Mouse (Mus musculus) G1E (cell line): ENCODE measurements around the gene Fam53a. TPM values are rescaled to one million over a fixed set of nuclear protein-coding genes. Genes with fewer than 3 reads are reported as not detected.

ENCODE experiments used
- ATAC-seq: 2 replicates; pipeline ENCODE4 v1.8.0; 2016; ENCODE audit warnings: mild to moderate bottlenecking; ENCODE audit not compliant: insufficient number of reproducible peaks, poor library complexity, low FRiP score, severe bottlenecking; ENCODE audit errors: extremely low read depth
- DNase-seq: peaks from one replicate; pipeline ENCODE4 v3.0.0; 2012; ENCODE audit warnings: low spot score
- H3K27me3 ChIP-seq: 2 replicates; pipeline ENCODE4 v1.6.1; 2012; ENCODE audit warnings: mild to moderate bottlenecking, low read length, inconsistent platforms; ENCODE audit not compliant: insufficient read depth
- H3K36me3 ChIP-seq: replicated peaks from 2 replicates; pipeline ENCODE3; 2012; ENCODE audit warnings: mild to moderate bottlenecking, inconsistent platforms
- H3K4me1 ChIP-seq: 2 replicates; pipeline ENCODE4 v1.6.1; 2012; ENCODE audit warnings: low read depth, low read length, inconsistent platforms, mixed read lengths; ENCODE audit not compliant: insufficient read depth
- H3K4me3 ChIP-seq: 2 replicates; pipeline ENCODE4 v1.5.1; 2012; ENCODE audit warnings: low read depth, mild to moderate bottlenecking, inconsistent platforms, low read length, moderate library complexity, mixed read lengths
- H3K9me3 ChIP-seq: replicated peaks from 2 replicates; pipeline ENCODE4 v1.6.1; 2012; ENCODE audit warnings: inconsistent platforms
- CTCF ChIP-seq: IDR thresholded peaks from 2 replicates; pipeline ENCODE4 v1.5.1; 2012; ENCODE audit warnings: low read depth, low read length, inconsistent platforms, mixed read lengths
- GATA1 ChIP-seq: IDR thresholded peaks from 2 replicates; pipeline ENCODE4 v1.6.1; 2012; ENCODE audit warnings: borderline replicate concordance, low read length, inconsistent platforms, mixed read lengths
- GATA2 ChIP-seq: IDR thresholded peaks from 2 replicates; pipeline ENCODE4 v1.6.1; 2012; ENCODE audit warnings: low read depth, low read length, inconsistent platforms, borderline replicate concordance
- POLR2AphosphoS5 ChIP-seq: IDR thresholded peaks from 2 replicates; pipeline ENCODE4 v1.6.1; 2012; ENCODE audit warnings: low read depth, low read length, inconsistent platforms; ENCODE audit not compliant: insufficient replicate concordance
- TAL1 ChIP-seq: conservative IDR thresholded peaks from 2 replicates; pipeline ENCODE4 v1.6.1; 2012; ENCODE audit warnings: low read depth, low read length, inconsistent platforms, mixed read lengths
- polyA plus RNA-seq: library from polyadenylated mRNA; stranded (reverse); fragments of >175 nt; gene quantifications from 2 replicates; pipeline ENCODE4 v1.2.3, GENCODE M21; 2012
- total RNA-seq, 2 experiments: library from RNA; stranded (forward) in 1 of 2; stranded (reverse) in 1 of 2; fragments of 200-1000 nt in 1 of 2; fragments of >200 nt in 1 of 2; fragmentation: Nextera tagmentation in 1 of 2; gene quantifications; 2 replicates each; pipeline ENCODE4 v1.2.3; 2014 to 2017

Fam53a gene
- total and polyA plus RNA-seq, 3 experiments: 25.4 to 84.5 (median 30.4) TPM

GRCm38 (mm10) chr5:33565886-33566285, 63.5 kb downstream of the Fam53a start:
- TF ChIP-seq GATA2 (no peak), POLR2AphosphoS5 (no peak), GATA1 (no peak), CTCF (no peak), TAL1 (no peak)
- Histone ChIP-seq H3K27me3 (peaks cover 32% of the 10 kb centered on the region; the same call in 1 of the 2 replicates), H3K4me3 (no peak overlapping the region), H3K4me1 (no peaks in the 10 kb centered on the region), H3K36me3 (no peaks in the 10 kb centered on the region), H3K9me3 (no peaks in the 10 kb centered on the region)
- no peak for DNase-seq
- no peak for ATAC-seq

- Histone ChIP-seq H3K9me3 (no peaks in the 10 kb centered on the region), H3K4me3 (no peak overlapping the region), H3K4me1 (no peaks in the 10 kb centered on the region), H3K27me3 (peaks cover 19% of the 10 kb centered on the region), H3K36me3 (no peaks in the 10 kb centered on the region)
- no peak for TF ChIP-seq GATA2
- no peak for TF ChIP-seq GATA1
- TF ChIP-seq CTCF: no peak
- TF ChIP-seq TAL1: no peak
- no peak for TF ChIP-seq POLR2AphosphoS5
- DNase-seq (no peak), ATAC-seq (no peak)
Measured at GRCm38 (mm10) chr5:33556277-33556995, 73.0 kb downstream of the Fam53a start.

Other genes with a start within 250 kb of the Fam53a start
- gene Nkx1-1, start 195.7 kb downstream of the Fam53a start, total RNA-seq (2014; fragmentation: Nextera tagmentation): not detected in 2 replicates
- gene Nkx1-1, start 195.7 kb downstream of the Fam53a start, total RNA-seq (2017): 0.11 TPM in 1 of 2 replicates, not detected in the other
- gene Nkx1-1, start 195.7 kb downstream of the Fam53a start, polyA plus RNA-seq: not detected in 2 replicates
- gene Gm9903, start 290 bp upstream of the Fam53a start, total RNA-seq (2014; fragmentation: Nextera tagmentation): 2.8 and 2.9 TPM in 2 replicates
- 0.66 and 0.70 TPM in 2 replicates for gene Gm9903, start 290 bp upstream of the Fam53a start, total RNA-seq (2017)
- gene Gm9903, start 290 bp upstream of the Fam53a start, polyA plus RNA-seq: 0.06 TPM in 1 of 2 replicates, not detected in the other
- gene Slbp, start 22.9 kb upstream of the Fam53a start, total RNA-seq (2014; fragmentation: Nextera tagmentation): 168 and 174 TPM in 2 replicates
- gene Slbp, start 22.9 kb upstream of the Fam53a start, total RNA-seq (2017): 373 and 386 TPM in 2 replicates
- gene Slbp, start 22.9 kb upstream of the Fam53a start, polyA plus RNA-seq: 174 and 196 TPM in 2 replicates
- gene Tacc3, start 28.5 kb upstream of the Fam53a start, total RNA-seq (2014; fragmentation: Nextera tagmentation): 112 and 119 TPM in 2 replicates
- 150 and 155 TPM in 2 replicates for gene Tacc3, start 28.5 kb upstream of the Fam53a start, total RNA-seq (2017)
- gene Tacc3, start 28.5 kb upstream of the Fam53a start, polyA plus RNA-seq: 81.8 and 94.2 TPM in 2 replicates
- 20.7 and 22.3 TPM in 2 replicates for gene Tmem129, start 28.8 kb upstream of the Fam53a start, total RNA-seq (2014; fragmentation: Nextera tagmentation)
- 29.2 and 30.0 TPM in 2 replicates for gene Tmem129, start 28.8 kb upstream of the Fam53a start, total RNA-seq (2017)
- 12.9 and 13.7 TPM in 2 replicates for gene Tmem129, start 28.8 kb upstream of the Fam53a start, polyA plus RNA-seq
- gene Fgfr3, start 92.0 kb upstream of the Fam53a start, total RNA-seq (2014; fragmentation: Nextera tagmentation): not detected in 2 replicates
- 0.12 and 0.22 TPM in 2 replicates for gene Fgfr3, start 92.0 kb upstream of the Fam53a start, total RNA-seq (2017)
- gene Fgfr3, start 92.0 kb upstream of the Fam53a start, polyA plus RNA-seq: 0.03 TPM in 1 of 2 replicates, not detected in the other
- 20.8 and 21.6 TPM in 2 replicates for gene Letm1, start 153.2 kb upstream of the Fam53a start, total RNA-seq (2014; fragmentation: Nextera tagmentation)
- gene Letm1, start 153.2 kb upstream of the Fam53a start, total RNA-seq (2017): 11.8 and 14.6 TPM in 2 replicates
- gene Letm1, start 153.2 kb upstream of the Fam53a start, polyA plus RNA-seq: 25.4 and 28.6 TPM in 2 replicates
- gene Nsd2, start 191.1 kb upstream of the Fam53a start, total RNA-seq (2014; fragmentation: Nextera tagmentation): 99.6 and 110 TPM in 2 replicates
- 75.6 and 129 TPM in 2 replicates for gene Nsd2, start 191.1 kb upstream of the Fam53a start, total RNA-seq (2017)
- 14.3 and 15.5 TPM in 2 replicates for gene Nsd2, start 191.1 kb upstream of the Fam53a start, polyA plus RNA-seq